Mouse (Mus musculus) heart, embryonic 14.5 days (tissue): Measurements from ENCODE around the gene Pan3. TPM values are rescaled to one million over a fixed set of nuclear protein-coding genes. Genes with fewer than 3 reads are reported as not detected.
A peak's percentile ranks its signal among the peaks of the same experiment; 100 is the strongest.

Experiments
- ATAC-seq: fragments of 200-750 bp; cut with Nextera tagmentation; 2 replicates; pipeline ENCODE4 v1.8.0; 2017; ENCODE audit warnings: low read depth, moderate TSS enrichment; ENCODE audit not compliant: insufficient number of reproducible peaks, insufficient read depth, low FRiP score
- H3K27ac ChIP-seq, 2 experiments: fragments of 200-500 bp in 1 of 2; fragments of 300-500 bp in 1 of 2; sonication (generic) in 1 of 2; replicated peaks in 1 of 2; 2 replicates each; pipeline ENCODE4 v1.5.1; 2012 to 2014; ENCODE audit warnings: low read depth in 2 of 2, low read length in 2 of 2, control low read depth in 1 of 2, mild to moderate bottlenecking in 1 of 2, mixed read lengths in 1 of 2; ENCODE audit not compliant: control insufficient read depth in 1 of 2, insufficient read depth in 1 of 2
- H3K27me3 ChIP-seq: fragments of 300-500 bp; sonication (generic); 2 replicates; pipeline ENCODE4 v1.6.1; 2014; ENCODE audit warnings: mild to moderate bottlenecking, low read length, control low read depth; ENCODE audit not compliant: control insufficient read depth, insufficient read depth
- H3K36me3 ChIP-seq: fragments of 300-500 bp; sonication (generic); 2 replicates; pipeline ENCODE4 v1.6.1; 2014; ENCODE audit warnings: mild to moderate bottlenecking, control low read depth, low read length, mixed read lengths; ENCODE audit not compliant: control insufficient read depth, insufficient read depth
- H3K4me1 ChIP-seq, 2 experiments: fragments of 200-500 bp in 1 of 2; fragments of 300-500 bp in 1 of 2; sonication (generic) in 1 of 2; 2 replicates each; pipeline ENCODE4 v1.6.1; 2012 to 2014; ENCODE audit warnings: low read length in 2 of 2, control low read depth in 1 of 2, mixed read lengths in 1 of 2; ENCODE audit not compliant: control insufficient read depth in 2 of 2, insufficient read depth in 2 of 2
- H3K4me2 ChIP-seq: fragments of 300-500 bp; sonication (generic); 2 replicates; pipeline ENCODE4 v1.6.1; 2014; ENCODE audit warnings: mild to moderate bottlenecking, low read length
- H3K4me3 ChIP-seq, 2 experiments: fragments of 200-500 bp in 1 of 2; fragments of 300-500 bp in 1 of 2; sonication (generic) in 1 of 2; 2 replicates each; pipeline ENCODE4 v1.5.1; 2012 to 2014; ENCODE audit warnings: low read length in 2 of 2, mild to moderate bottlenecking in 2 of 2, control low read depth in 1 of 2, low read depth in 1 of 2, moderate library complexity in 1 of 2; ENCODE audit not compliant: control insufficient read depth in 1 of 2, insufficient read depth in 1 of 2
- H3K9ac ChIP-seq: fragments of 300-500 bp; sonication (generic); 2 replicates; pipeline ENCODE4 v1.6.1; 2014; ENCODE audit warnings: mild to moderate bottlenecking, low read length
- H3K9me3 ChIP-seq: fragments of 300-500 bp; sonication (generic); 2 replicates; pipeline ENCODE4 v1.6.1; 2016; ENCODE audit warnings: low read length, control low read depth; ENCODE audit not compliant: control insufficient read depth
- WGBS: fragments of 180-500 bp; shearing (Covaris S2); extraction: QIAGEN DNeasy Blood & Tissue Kit; methylation state at CpG from one replicate; pipeline ENCODE4 v1.1.7; 2014; 5-methylcytosine and 5-hydroxymethylcytosine counted together
- polyA plus RNA-seq: library from polyadenylated mRNA; unstranded; fragments of >200 nt; fragmentation: Nextera tagmentation; extraction: Ambion mirVana; gene quantifications from 2 replicates; pipeline ENCODE4 v1.2.1, GENCODE M21; 2014

The Pan3 gene
- polyA plus RNA-seq, 1 experiment from 2014 or later, result 55.8 TPM

- Histone ChIP-seq H3K4me3 (no peak overlapping the region), H3K4me2 (no peak overlapping the region), H3K9ac (no peak overlapping the region), H3K27me3 (no peaks in the 10 kb centered on the region), H3K4me1 (peaks cover 3 to 20% of the 10 kb centered on the region in 2 experiments), H3K9me3 (no peaks in the 10 kb centered on the region), H3K27ac (no peak overlapping the region), H3K36me3 (peaks cover 22% of the 10 kb centered on the region)
- no peak for ATAC-seq
- WGBS, result 61% methylated on average over 5 of the region's 5 CpGs
Measured at GRCm38 (mm10) chr5:147490907-147491306, 60.9 kb downstream of the Pan3 start.

GRCm38 (mm10) chr5:147492511-147492910 is 62.5 kb downstream of the Pan3 start:
- H3K27ac ChIP-seq, result no peak overlapping the region
- no peaks in the 10 kb centered on the region for H3K9me3 ChIP-seq
- ATAC-seq, result no peak
- no peak overlapping the region for H3K4me2 ChIP-seq
- WGBS, result 69% methylated on average over 3 of the region's 3 CpGs
- peaks cover 25% of the 10 kb centered on the region for H3K36me3 ChIP-seq
- H3K4me3 ChIP-seq, result no peak overlapping the region
- no peaks in the 10 kb centered on the region for H3K27me3 ChIP-seq
- H3K4me1 ChIP-seq, result peaks cover 3 to 20% of the 10 kb centered on the region in 2 experiments
- H3K9ac ChIP-seq, result no peak overlapping the region

GRCm38 (mm10) chr5:147493205-147493604 is 63.2 kb downstream of the Pan3 start:
- Histone ChIP-seq H3K9me3 (no peaks in the 10 kb centered on the region), H3K9ac (no peak overlapping the region), H3K4me2 (no peak overlapping the region), H3K4me3 (no peak overlapping the region), H3K27ac (no peak overlapping the region), H3K36me3 (peaks cover 21% of the 10 kb centered on the region), H3K27me3 (no peaks in the 10 kb centered on the region), H3K4me1 (peaks cover 3 to 20% of the 10 kb centered on the region in 2 experiments)
- no peak for ATAC-seq
- 55% methylated on average over 1 of the region's 1 CpGs for WGBS

- Histone ChIP-seq H3K9ac (no peak overlapping the region), H3K36me3 (peaks cover 17% of the 10 kb centered on the region; the same call in 1 of the 2 replicates), H3K4me2 (no peak overlapping the region), H3K4me3 (no peak overlapping the region), H3K27ac (no peak overlapping the region), H3K4me1 (peaks cover 3 to 20% of the 10 kb centered on the region in 2 experiments), H3K27me3 (no peaks in the 10 kb centered on the region), H3K9me3 (no peaks in the 10 kb centered on the region)
- no peak for ATAC-seq
- WGBS, result 76% methylated on average over 8 of the region's 8 CpGs
Measured at GRCm38 (mm10) chr5:147493685-147494084, 63.7 kb downstream of the Pan3 start.

GRCm38 (mm10) chr5:147494388-147494787 is 64.4 kb downstream of the Pan3 start:
- peaks cover 10% of the 10 kb centered on the region; the same call in 1 of the 2 replicates for H3K36me3 ChIP-seq
- no peak for ATAC-seq
- peak overlapping the region in 1 of 2 experiments; percentile 39; a peak in 1 of 4 replicates for H3K27ac ChIP-seq
- peaks cover 3 to 20% of the 10 kb centered on the region in 2 experiments for H3K4me1 ChIP-seq
- WGBS, result 59% methylated on average over 4 of the region's 4 CpGs
- H3K9me3 ChIP-seq, result no peaks in the 10 kb centered on the region
- no peak overlapping the region for H3K9ac ChIP-seq
- no peaks in the 10 kb centered on the region for H3K27me3 ChIP-seq
- no peak overlapping the region for H3K4me3 ChIP-seq
- no peak overlapping the region for H3K4me2 ChIP-seq

- Histone ChIP-seq H3K9me3 (no peaks in the 10 kb centered on the region), H3K36me3 (peaks cover 7% of the 10 kb centered on the region; the same call in 1 of the 2 replicates), H3K27ac (peak overlapping the region; percentile 28 to 39; a peak in 1 of 4 replicates), H3K9ac (no peak overlapping the region), H3K4me1 (peaks cover 3 to 20% of the 10 kb centered on the region in 2 experiments), H3K27me3 (no peaks in the 10 kb centered on the region), H3K4me2 (no peak overlapping the region), H3K4me3 (no peak overlapping the region)
- WGBS, result 70% methylated on average over 10 of the region's 10 CpGs
- no peak for ATAC-seq
Measured at GRCm38 (mm10) chr5:147494791-147495376, 64.9 kb downstream of the Pan3 start.

GRCm38 (mm10) chr5:147495961-147496360 is 66.0 kb downstream of the Pan3 start:
- H3K4me1 ChIP-seq, result peaks cover 3 to 20% of the 10 kb centered on the region in 2 experiments
- 93% methylated on average over 2 of the region's 2 CpGs for WGBS
- no peaks in the 10 kb centered on the region for H3K27me3 ChIP-seq
- no peak for ATAC-seq
- H3K4me2 ChIP-seq, result no peak overlapping the region
- H3K27ac ChIP-seq, result no peak overlapping the region
- peaks cover 7% of the 10 kb centered on the region; the same call in 1 of the 2 replicates for H3K36me3 ChIP-seq
- no peak overlapping the region for H3K4me3 ChIP-seq
- no peaks in the 10 kb centered on the region for H3K9me3 ChIP-seq
- H3K9ac ChIP-seq, result no peak overlapping the region

- no peak for ATAC-seq
- Histone ChIP-seq H3K27ac (no peak overlapping the region), H3K4me1 (peaks cover 3 to 20% of the 10 kb centered on the region in 2 experiments), H3K27me3 (no peaks in the 10 kb centered on the region), H3K36me3 (peaks cover 7% of the 10 kb centered on the region; the same call in 1 of the 2 replicates), H3K9me3 (no peaks in the 10 kb centered on the region), H3K9ac (no peak overlapping the region), H3K4me2 (no peak overlapping the region), H3K4me3 (no peak overlapping the region)
- 86% methylated on average over 4 of the region's 4 CpGs for WGBS
Measured at GRCm38 (mm10) chr5:147496921-147497320, 67.0 kb downstream of the Pan3 start.
